ENCODE assay signal across 9 mouse cellular contexts in genomic region chr10:8213266-8213905, GRCm38 (mm10).
DNase-seq lines count a peak whose midpoint lies in the region; ATAC-seq and TF ChIP-seq lines count a peak whose summit lies in the region.
"Had no signal": no experiment of that assay in that cellular context is flagged by ENCODE, and none has a peak within 500 bp of the region (broad histone marks: within the 10 kb centered on the region; RNA-seq: fewer than 3 reads in every experiment).

No protein-coding gene starts in this region.

- no peaks in the 10 kb centered on the region for H3K27me3 ChIP-seq in heart, embryonic 13.5 days (replicated peaks)
- H3K27me3 ChIP-seq in spleen, adult 2 months (ENCODE audit: control insufficient read depth, insufficient read depth, low read length): no peaks in the 10 kb centered on the region
- peaks cover 40% of the 10 kb centered on the region for H3K27me3 ChIP-seq in limb, embryonic 10.5 days (ENCODE audit: low read depth, poor library complexity, severe bottlenecking)
- H3K27me3 ChIP-seq in forebrain, embryonic 14.5 days (replicated peaks; ENCODE audit: control insufficient read depth, insufficient read depth, low read length): no peaks in the 10 kb centered on the region
- H3K27me3 ChIP-seq: forebrain, embryonic 13.5 days had no signal

- peaks cover 32% of the 10 kb centered on the region for H3K4me1 ChIP-seq in heart, embryonic 13.5 days
- peaks cover 2% of the 10 kb centered on the region; the same call in 1 of the 2 replicates for H3K4me1 ChIP-seq in spleen, adult 2 months (ENCODE audit: control insufficient read depth, insufficient read depth, insufficient read length)
- H3K4me1 ChIP-seq in limb, embryonic 10.5 days: peaks cover 54% of the 10 kb centered on the region
- H3K4me1 ChIP-seq in forebrain, embryonic 14.5 days (ENCODE audit: control insufficient read depth, insufficient read depth, low read length): no peaks in the 10 kb centered on the region

- no peak for DNase-seq in heart, adult 8-10 months (ENCODE audit: low spot score)
- no peak for DNase-seq in spleen, adult 2 months (ENCODE audit: low read depth in 1 of 2, low spot score in 2 of 2)
- no peak for DNase-seq in spleen, postnatal 10 days (ENCODE audit: low spot score in 2 of 2)
- DNase-seq in limb, embryonic 10.5 days (ENCODE audit: low spot score): peak; percentile 53
- DNase-seq in thymus, postnatal 4 days: peak; percentile 30
- DNase-seq in forebrain, embryonic 14.5 days (ENCODE audit: low spot score): no peak
- DNase-seq in spleen, postnatal 14 days (ENCODE audit: low spot score in 2 of 2): no peak

- no peaks in the 10 kb centered on the region for H3K36me3 ChIP-seq in heart, embryonic 13.5 days
- H3K36me3 ChIP-seq in spleen, adult 2 months (ENCODE audit: control insufficient read depth, insufficient read depth, low read length): no peaks in the 10 kb centered on the region
- H3K36me3 ChIP-seq in limb, embryonic 10.5 days: no peaks in the 10 kb centered on the region
- H3K36me3 ChIP-seq in forebrain, embryonic 14.5 days (ENCODE audit: control insufficient read depth, insufficient read depth, low read length): no peaks in the 10 kb centered on the region

- ATAC-seq in heart, embryonic 13.5 days (ENCODE audit: extremely low read depth, insufficient number of reproducible peaks, low FRiP score, low TSS enrichment): no peak; the same call in 1 of the 2 replicates
- ATAC-seq in forebrain, embryonic 14.5 days: no peak
- ATAC-seq: forebrain, embryonic 13.5 days had no signal

- TF ChIP-seq CTCF in spleen, adult 2 months (IDR thresholded peaks at IDR 0.05; ENCODE audit: extremely low read depth, insufficient read depth, insufficient read length, insufficient replicate concordance): no peak

- no peak for TF ChIP-seq POLR2A in spleen, adult 2 months (IDR thresholded peaks at IDR 0.05; ENCODE audit: low read depth, low read length)

- H3K4me3 ChIP-seq in heart, embryonic 13.5 days: no peak overlapping the region
- no peak overlapping the region for H3K4me3 ChIP-seq in spleen, adult 2 months (ENCODE audit: extremely low read depth, insufficient read depth, insufficient read length)
- peak overlapping the region; percentile 31 for H3K4me3 ChIP-seq in limb, embryonic 10.5 days
- H3K4me3 ChIP-seq in forebrain, embryonic 14.5 days (ENCODE audit: low read depth, low read length): no peak overlapping the region
- H3K4me3 ChIP-seq: forebrain, embryonic 13.5 days had no signal

- H3K9ac ChIP-seq in heart, embryonic 13.5 days: peak overlapping the region; percentile 13; the same call in 1 of the 2 replicates
- no peak overlapping the region for H3K9ac ChIP-seq in forebrain, embryonic 14.5 days (ENCODE audit: low read length)
- H3K9ac ChIP-seq: forebrain, embryonic 13.5 days had no signal

- no peaks in the 10 kb centered on the region for H3K9me3 ChIP-seq in heart, embryonic 13.5 days
- H3K9me3 ChIP-seq in limb, embryonic 10.5 days (replicated peaks): no peaks in the 10 kb centered on the region
- no peaks in the 10 kb centered on the region for H3K9me3 ChIP-seq in forebrain, embryonic 14.5 days (replicated peaks; ENCODE audit: control insufficient read depth, low read length)
- H3K9me3 ChIP-seq: forebrain, embryonic 13.5 days had no signal

- H3K27ac ChIP-seq in heart, embryonic 13.5 days (replicated peaks): peak overlapping the region; percentile 40
- H3K27ac ChIP-seq in spleen, adult 2 months (ENCODE audit: insufficient read depth, low read length): peak overlapping the region; percentile 87
- peak overlapping the region; percentile 78 for H3K27ac ChIP-seq in limb, embryonic 10.5 days
- H3K27ac ChIP-seq in forebrain, embryonic 14.5 days (ENCODE audit: low read depth, low read length): no peak overlapping the region
- H3K27ac ChIP-seq: forebrain, embryonic 13.5 days had no signal

- H3K4me2 ChIP-seq in heart, embryonic 13.5 days: peak overlapping the region; percentile 27
- H3K4me2 ChIP-seq in forebrain, embryonic 14.5 days (ENCODE audit: low read length): no peak overlapping the region
- H3K4me2 ChIP-seq: forebrain, embryonic 13.5 days had no signal

- WGBS in heart, embryonic 13.5 days: 39% methylated on average over 10 of the region's 10 CpGs
- 69% methylated on average over 10 of the region's 10 CpGs for WGBS in spleen, adult 2 months
- 34% methylated on average over 10 of the region's 10 CpGs for WGBS in limb, embryonic 10.5 days
- WGBS in forebrain, embryonic 14.5 days: 80% methylated on average over 10 of the region's 10 CpGs

Comparison
In these comparisons a context has a peak if more than half of its experiments do, and no peak if none do; other contexts are left out.
1. DNase-seq: peak in limb, embryonic 10.5 days (single experiment) and thymus, postnatal 4 days (single experiment); none in heart, adult 8-10 months (single experiment), spleen, adult 2 months (0 of 2), spleen, postnatal 10 days (0 of 2), forebrain, embryonic 14.5 days (single experiment) and spleen, postnatal 14 days (0 of 2).